Mouse (Mus musculus): ENCODE data around the gene Ccr7. TPM values are rescaled to one million over a fixed set of nuclear protein-coding genes. Genes with fewer than 3 reads are reported as not detected.
A peak's percentile ranks its signal among the peaks of the same experiment; 100 is the strongest.

Gene Ccr7
- 0.58 and 1.4 TPM in 2 replicates for total RNA-seq (2012; rRNA removed)

DNA sequence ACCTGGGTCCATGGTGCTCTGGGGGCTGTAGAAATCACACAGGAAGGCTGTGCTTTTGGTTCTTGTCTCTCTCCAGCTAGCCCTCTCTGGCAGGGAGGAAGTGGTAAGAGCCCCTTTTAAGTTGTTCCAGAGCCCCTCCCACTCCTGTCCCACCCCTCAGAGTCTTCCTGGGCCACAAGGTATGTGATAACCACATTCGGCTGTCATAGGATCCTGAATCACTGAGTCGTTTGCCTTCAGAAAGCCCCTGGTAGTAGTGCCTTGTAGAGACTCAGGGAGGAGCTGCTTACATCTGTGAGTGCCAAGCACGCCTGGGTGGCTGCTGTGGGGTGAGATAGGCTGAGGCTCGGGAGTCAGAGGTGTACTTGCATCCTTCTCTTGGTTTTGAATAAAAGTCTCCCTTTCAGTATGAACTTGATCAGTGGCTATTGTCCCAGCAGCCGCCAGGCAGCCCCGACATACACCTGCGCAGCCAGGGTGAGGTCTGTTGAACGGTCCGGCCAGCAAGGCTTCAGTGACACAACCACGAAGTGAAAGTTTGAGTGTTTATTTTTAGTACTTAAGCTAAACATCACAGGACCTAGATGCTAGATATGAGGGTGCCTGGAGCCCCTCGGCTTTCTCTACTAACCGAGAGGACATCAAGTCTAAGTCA lies at the start of gene Ccr7:
Ccr7 (minus strand) TSS at position 91 of the 655 bp plus-strand sequence.
- no peak within 1 kb of the TSS for H3K9ac ChIP-seq (ENCODE audit: insufficient read depth, low read depth, low read length, poor library complexity, severe bottlenecking)
- H3K4me3 ChIP-seq (ENCODE audit: insufficient read depth in 1 of 2, low read depth in 1 of 2, low read length in 2 of 2, poor library complexity in 1 of 2, severe bottlenecking in 1 of 2) = no peak within 1 kb of the TSS
- no peak for DNase-seq (ENCODE audit: low read depth, low spot score)
- H3K9me3 ChIP-seq (ENCODE audit: control insufficient read depth, insufficient read depth, low read depth, low read length) = no peaks in the 10 kb centered on the region
- H3K4me1 ChIP-seq (ENCODE audit: control insufficient read depth in 2 of 2, insufficient read depth in 2 of 2, low read length in 2 of 2, poor library complexity in 1 of 2) = no peaks in the 10 kb centered on the region
- in situ Hi-C loops (cut with MboI; ENCODE audit: low sequenced_read_pairs in 2 of 2, unreplicated experiment in 2 of 2) = no loop called here
- H3K27ac ChIP-seq (ENCODE audit: insufficient read depth, low read depth, low read length, poor library complexity, severe bottlenecking) = no peak within 1 kb of the TSS
- no peaks in the 10 kb centered on the region for H3K36me3 ChIP-seq (ENCODE audit: control insufficient read depth, insufficient read depth, low read length, poor library complexity, severe bottlenecking)
- TF ChIP-seq CHD2 (IDR thresholded peaks at IDR 0.05; ENCODE audit: low read depth, low read length) (no peak), MAFK (IDR thresholded peaks at IDR 0.05; ENCODE audit: insufficient read depth, low read depth, low read length) (no peak), ZNF384 (IDR thresholded peaks at IDR 0.05; ENCODE audit: low read depth, low read length) (no peak), HCFC1 (IDR thresholded peaks at IDR 0.05; ENCODE audit: borderline replicate concordance, insufficient read depth, low read length) (no peak), ZC3H11A (IDR thresholded peaks at IDR 0.05; ENCODE audit: borderline replicate concordance, low read depth, low read length) (no peak)

DNA sequence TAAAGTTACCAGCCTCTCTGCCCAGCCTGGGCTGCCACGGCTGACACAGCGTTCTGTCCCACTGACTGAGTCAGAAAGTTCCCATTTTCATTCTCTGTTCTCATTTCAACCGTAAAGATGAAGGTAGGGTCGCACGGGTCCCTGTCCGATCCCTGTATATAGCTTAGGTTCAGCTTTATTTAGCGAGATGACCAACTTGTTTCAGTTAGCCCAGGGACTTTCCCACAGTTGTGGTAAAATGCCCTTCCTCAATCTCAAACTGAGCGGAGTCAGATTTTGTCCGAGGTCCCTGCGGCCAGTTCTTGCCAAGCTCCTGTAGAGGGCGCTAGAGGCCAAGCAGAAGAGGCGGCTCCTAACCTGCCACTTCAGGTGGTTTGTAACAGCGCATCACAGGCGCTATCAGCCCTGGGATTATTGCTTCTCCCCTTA lies 34.3 kb upstream of the Ccr7 start:
- H3K9ac ChIP-seq (ENCODE audit: insufficient read depth, low read depth, low read length, poor library complexity, severe bottlenecking) = no peak overlapping the region
- TF ChIP-seq ZC3H11A (IDR thresholded peaks at IDR 0.05; ENCODE audit: borderline replicate concordance, low read depth, low read length) (peak; percentile 43; the same call in 1 of the 2 replicates), CHD2 (IDR thresholded peaks at IDR 0.05; ENCODE audit: low read depth, low read length) (no peak), MAFK (IDR thresholded peaks at IDR 0.05; ENCODE audit: insufficient read depth, low read depth, low read length) (0 out of 2 replicates have a peak, but pooled peaks have one; percentile 19)
- in situ Hi-C loops (cut with MboI; ENCODE audit: low sequenced_read_pairs in 2 of 2, unreplicated experiment in 2 of 2) = no loop called here

DNA sequence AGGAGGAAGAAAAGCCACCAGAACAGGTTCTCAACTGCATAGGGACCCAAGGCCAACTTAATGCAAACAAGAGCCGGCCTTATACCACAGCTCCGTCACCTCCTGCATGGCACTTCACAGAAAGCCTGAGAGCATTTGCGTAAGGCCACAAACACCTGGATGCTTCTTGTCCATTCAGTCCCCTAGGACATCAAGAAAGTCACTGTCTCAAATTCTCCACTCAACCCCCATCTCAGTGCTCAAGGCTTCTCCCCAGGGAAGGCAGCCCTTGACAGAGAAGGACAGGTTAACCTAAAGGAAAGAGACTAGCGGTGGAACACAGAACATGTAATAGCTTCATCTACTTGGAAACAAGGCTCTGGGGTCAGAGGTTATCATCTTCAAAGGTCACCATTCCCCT lies 32.5 kb upstream of the Ccr7 start:
- TF ChIP-seq CHD2 (IDR thresholded peaks at IDR 0.05; ENCODE audit: low read depth, low read length) (no peak), MAFK (IDR thresholded peaks at IDR 0.05; ENCODE audit: insufficient read depth, low read depth, low read length) (no peak), ZNF384 (IDR thresholded peaks at IDR 0.05; ENCODE audit: low read depth, low read length) (no peak), HCFC1 (IDR thresholded peaks at IDR 0.05; ENCODE audit: borderline replicate concordance, insufficient read depth, low read length) (no peak), ZC3H11A (IDR thresholded peaks at IDR 0.05; ENCODE audit: borderline replicate concordance, low read depth, low read length) (no peak)
- in situ Hi-C loops (cut with MboI; ENCODE audit: low sequenced_read_pairs in 2 of 2, unreplicated experiment in 2 of 2) = no loop called here
- H3K27ac ChIP-seq (ENCODE audit: insufficient read depth, low read depth, low read length, poor library complexity, severe bottlenecking) = no peak overlapping the region
- no peak overlapping the region for H3K4me3 ChIP-seq (ENCODE audit: insufficient read depth in 1 of 2, low read depth in 1 of 2, low read length in 2 of 2, poor library complexity in 1 of 2, severe bottlenecking in 1 of 2)
- H3K4me1 ChIP-seq (ENCODE audit: control insufficient read depth in 2 of 2, insufficient read depth in 2 of 2, low read length in 2 of 2, poor library complexity in 1 of 2) = no peaks in the 10 kb centered on the region
- no peak overlapping the region for H3K9ac ChIP-seq (ENCODE audit: insufficient read depth, low read depth, low read length, poor library complexity, severe bottlenecking)
- H3K9me3 ChIP-seq (ENCODE audit: control insufficient read depth, insufficient read depth, low read depth, low read length) = no peaks in the 10 kb centered on the region
- DNase-seq (ENCODE audit: low read depth, low spot score) = no peak
- no peaks in the 10 kb centered on the region for H3K36me3 ChIP-seq (ENCODE audit: control insufficient read depth, insufficient read depth, low read length, poor library complexity, severe bottlenecking)

More for the DNA sequence above, 34.3 kb upstream of the Ccr7 start:
- Histone ChIP-seq H3K4me3 (ENCODE audit: insufficient read depth in 1 of 2, low read depth in 1 of 2, low read length in 2 of 2, poor library complexity in 1 of 2, severe bottlenecking in 1 of 2) (no peak overlapping the region), H3K27ac (ENCODE audit: insufficient read depth, low read depth, low read length, poor library complexity, severe bottlenecking) (no peak overlapping the region), H3K36me3 (ENCODE audit: control insufficient read depth, insufficient read depth, low read length, poor library complexity, severe bottlenecking) (no peaks in the 10 kb centered on the region), H3K4me1 (ENCODE audit: control insufficient read depth in 2 of 2, insufficient read depth in 2 of 2, low read length in 2 of 2, poor library complexity in 1 of 2) (no peaks in the 10 kb centered on the region), H3K9me3 (ENCODE audit: control insufficient read depth, insufficient read depth, low read depth, low read length) (no peaks in the 10 kb centered on the region)
- peak; percentile 62 for DNase-seq (ENCODE audit: low read depth, low spot score)

DNA sequence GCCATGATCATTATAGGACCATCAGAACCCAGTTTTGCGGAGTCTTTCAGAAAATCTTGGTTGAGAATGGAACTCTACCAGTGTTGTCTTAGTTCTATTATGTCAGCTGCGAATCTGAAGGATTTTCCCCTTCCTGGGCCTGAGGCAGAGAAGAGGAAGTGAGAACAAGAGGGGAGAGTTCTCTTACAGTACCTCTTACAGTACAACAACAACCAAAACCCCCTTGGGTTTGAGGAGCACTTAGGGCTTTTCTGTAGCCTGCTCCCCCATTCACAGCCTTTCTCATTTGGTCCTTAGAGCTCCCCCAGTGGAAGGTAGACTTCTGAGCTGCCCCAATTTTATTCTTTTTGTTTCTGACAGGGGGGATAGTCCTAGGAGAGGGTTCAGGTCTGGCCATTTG lies 32.0 kb upstream of the Ccr7 start:
- H3K36me3 ChIP-seq (ENCODE audit: control insufficient read depth, insufficient read depth, low read length, poor library complexity, severe bottlenecking) = no peaks in the 10 kb centered on the region
- H3K4me1 ChIP-seq (ENCODE audit: control insufficient read depth in 2 of 2, insufficient read depth in 2 of 2, low read length in 2 of 2, poor library complexity in 1 of 2) = no peaks in the 10 kb centered on the region
- TF ChIP-seq CHD2 (IDR thresholded peaks at IDR 0.05; ENCODE audit: low read depth, low read length) = no peak
- no peak for TF ChIP-seq ZNF384 (IDR thresholded peaks at IDR 0.05; ENCODE audit: low read depth, low read length)
- no peak for TF ChIP-seq ZC3H11A (IDR thresholded peaks at IDR 0.05; ENCODE audit: borderline replicate concordance, low read depth, low read length)
- TF ChIP-seq HCFC1 (IDR thresholded peaks at IDR 0.05; ENCODE audit: borderline replicate concordance, insufficient read depth, low read length) = no peak
- no peak for TF ChIP-seq MAFK (IDR thresholded peaks at IDR 0.05; ENCODE audit: insufficient read depth, low read depth, low read length)
- in situ Hi-C loops (cut with MboI; ENCODE audit: low sequenced_read_pairs in 2 of 2, unreplicated experiment in 2 of 2) = no loop called here
- H3K9me3 ChIP-seq (ENCODE audit: control insufficient read depth, insufficient read depth, low read depth, low read length) = no peaks in the 10 kb centered on the region
- H3K27ac ChIP-seq (ENCODE audit: insufficient read depth, low read depth, low read length, poor library complexity, severe bottlenecking) = no peak overlapping the region
- H3K9ac ChIP-seq (ENCODE audit: insufficient read depth, low read depth, low read length, poor library complexity, severe bottlenecking) = no peak overlapping the region
- no peak overlapping the region for H3K4me3 ChIP-seq (ENCODE audit: insufficient read depth in 1 of 2, low read depth in 1 of 2, low read length in 2 of 2, poor library complexity in 1 of 2, severe bottlenecking in 1 of 2)
- DNase-seq (ENCODE audit: low read depth, low spot score) = no peak
